Mouse (Mus musculus) CD4-positive, CD25-positive, alpha-beta regulatory T cell, adult 2 months (primary cell): ENCODE measurements around the gene Itm2c.

ENCODE experiments used
- DNase-seq: peaks from one replicate; pipeline ENCODE4 v3.0.0-alpha.2; 2012; ENCODE audit warnings: low read depth, low spot score

Itm2c gene

DNA sequence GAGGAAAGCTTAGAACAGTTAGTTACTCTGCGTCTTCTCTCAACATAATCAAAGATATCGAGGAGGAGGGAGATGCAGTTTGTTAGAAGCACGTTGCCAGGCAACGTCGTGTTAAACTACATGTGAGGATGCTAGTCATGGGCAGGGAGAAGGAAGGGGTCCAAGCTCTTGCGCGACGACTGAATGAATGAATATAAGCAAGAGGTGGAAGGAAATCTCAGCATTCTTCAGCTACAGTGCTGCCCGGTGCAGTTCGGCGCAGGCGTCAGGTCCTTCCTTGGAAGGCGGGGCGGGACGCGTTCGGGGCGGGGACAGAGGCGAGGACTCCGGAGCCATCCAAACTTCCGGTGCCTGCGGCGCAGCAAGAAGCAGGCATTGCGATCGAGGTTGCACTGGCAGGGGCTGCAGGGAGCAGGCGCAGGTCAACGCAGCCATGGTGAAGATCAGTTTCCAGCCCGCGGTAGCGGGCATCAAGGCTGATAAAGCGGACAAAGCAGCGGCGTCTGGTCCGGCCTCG, at the start of gene Itm2c:
TSS of gene Itm2c (plus strand) at position 51 of the 517 bp plus-strand sequence.
- peak; percentile 90 for DNase-seq

DNA sequence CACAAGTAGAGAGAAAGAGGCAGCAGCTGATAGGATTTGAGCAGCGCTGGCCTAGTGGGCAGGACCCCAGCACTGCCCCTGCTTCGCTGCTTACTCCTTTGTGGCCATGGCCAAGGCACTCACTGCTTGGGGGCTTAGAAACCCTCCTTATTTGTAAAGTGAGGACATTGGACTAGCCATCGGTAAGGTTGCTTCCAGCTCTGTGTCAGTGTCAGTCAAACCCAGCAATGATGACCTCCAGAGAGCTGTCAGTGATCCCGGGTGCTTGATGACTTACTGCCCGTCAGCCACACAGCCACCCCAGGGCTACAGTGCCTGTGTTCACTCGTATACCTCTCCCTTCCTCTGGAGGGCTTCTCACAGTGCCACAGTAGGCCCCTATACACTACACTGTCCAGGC, 49.1 kb upstream of the Itm2c start:
- DNase-seq, result no peak

DNA sequence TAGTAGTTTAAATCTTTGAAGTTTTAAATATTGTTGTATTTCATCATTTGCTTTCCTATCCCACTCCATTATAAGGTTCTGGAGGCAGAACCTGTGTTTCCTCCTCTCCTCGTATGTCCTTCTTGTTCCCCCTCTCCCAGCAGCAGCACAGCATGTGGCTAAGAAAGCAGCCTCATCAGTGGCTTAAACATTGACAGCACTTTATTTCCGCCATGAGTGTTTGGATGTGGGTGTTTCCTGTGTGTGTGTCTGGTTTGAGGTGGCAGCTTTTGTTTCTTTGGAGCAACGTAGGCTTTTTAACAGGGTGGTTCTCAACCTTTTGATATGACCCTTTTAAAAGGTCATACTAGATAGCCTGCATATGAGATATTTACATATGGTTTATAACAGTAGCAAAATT, 48.6 kb upstream of the Itm2c start:
- DNase-seq, result peak; percentile 41

DNA sequence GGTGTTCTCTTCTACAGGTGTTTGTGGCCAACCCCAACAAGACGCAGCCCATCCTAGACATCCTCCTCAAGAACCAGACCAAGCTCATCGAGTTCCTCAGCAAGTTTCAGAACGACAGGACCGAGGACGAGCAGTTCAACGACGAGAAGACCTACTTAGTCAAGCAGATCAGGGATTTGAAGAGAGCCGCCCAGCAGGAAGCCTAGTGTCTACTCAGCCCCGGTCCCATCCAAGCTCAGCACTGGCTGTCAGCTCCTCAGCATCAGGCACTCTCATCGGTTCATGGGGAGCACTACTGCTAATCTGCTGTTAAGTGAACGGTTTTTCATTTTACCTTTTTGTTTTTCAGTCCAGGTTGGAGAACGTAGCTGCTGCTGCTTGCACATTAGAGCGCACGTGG, 45.1 kb upstream of the Itm2c start:
- no peak for DNase-seq

DNA sequence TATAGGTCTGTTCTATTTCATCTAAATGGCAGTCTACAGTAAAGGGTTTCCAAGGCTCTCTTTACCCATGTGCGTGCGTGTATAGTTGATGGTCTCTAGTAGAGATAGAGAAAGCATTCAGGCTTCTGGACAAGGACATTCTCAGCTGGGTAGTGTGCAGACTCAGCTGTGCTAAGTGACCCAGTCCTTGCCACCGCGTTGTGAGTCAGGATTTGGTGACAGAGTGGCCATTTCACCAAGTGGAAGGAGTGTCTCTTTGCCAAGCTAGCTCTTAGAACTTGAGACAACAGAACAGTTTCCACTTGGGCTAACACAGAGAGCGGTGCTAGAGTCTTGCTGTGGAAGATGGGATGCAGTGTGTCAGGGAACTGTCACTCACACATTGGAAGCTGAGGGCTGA, 43.2 kb upstream of the Itm2c start:
- DNase-seq, result no peak

DNA sequence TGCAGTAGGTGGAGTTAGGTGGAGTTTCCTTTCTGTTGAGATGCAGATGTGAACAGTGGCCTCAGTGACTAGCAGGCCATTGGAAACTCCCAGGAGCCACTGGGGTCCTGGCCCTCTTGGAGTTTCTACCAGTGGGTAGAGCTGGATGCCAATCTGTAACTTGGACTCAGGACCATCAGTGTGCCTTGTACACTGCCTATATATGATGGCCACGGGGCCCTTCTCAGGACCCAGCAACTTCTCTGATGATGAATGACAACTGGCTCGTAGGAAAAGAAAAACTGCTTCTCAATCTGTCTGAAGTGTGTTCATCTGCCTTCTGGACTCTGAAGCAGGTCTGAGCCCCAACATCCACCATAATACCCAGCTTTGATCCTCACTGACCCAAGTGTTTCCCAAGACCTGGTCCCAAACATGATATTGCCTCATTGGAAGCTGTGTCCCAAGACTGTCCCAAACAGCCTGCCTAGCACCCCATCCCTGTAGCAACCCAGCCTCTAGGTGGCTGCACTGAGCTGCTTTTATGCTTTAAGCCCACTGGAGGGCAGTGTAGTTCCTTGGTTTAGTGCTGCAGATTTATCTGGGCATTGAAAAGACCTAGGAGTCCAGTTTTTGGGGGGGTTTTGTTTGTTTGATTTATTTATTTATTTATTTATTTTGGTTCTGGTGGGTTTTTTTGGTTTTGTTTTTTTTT, 40.9 kb upstream of the Itm2c start:
- peak; percentile 86 for DNase-seq

DNA sequence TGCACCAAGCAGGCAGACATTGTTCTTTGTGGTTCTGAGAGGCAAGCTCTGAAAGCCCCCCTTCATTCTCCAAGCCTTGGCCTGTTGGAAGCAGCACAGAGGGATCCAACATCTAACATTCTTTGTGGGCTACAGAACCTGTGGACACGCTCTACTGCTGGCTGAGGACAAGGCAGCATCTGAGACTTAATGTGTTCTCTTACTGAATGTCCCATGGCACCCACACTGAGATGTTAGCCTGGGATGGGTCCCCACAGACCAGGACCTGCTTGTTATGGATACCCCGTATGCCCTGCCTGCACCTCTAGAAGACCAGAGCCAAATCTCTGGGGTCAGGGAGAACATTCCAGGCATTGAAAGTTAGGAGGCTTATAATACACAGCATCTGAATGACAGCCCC, 40.2 kb upstream of the Itm2c start:
- DNase-seq, result no peak

DNA sequence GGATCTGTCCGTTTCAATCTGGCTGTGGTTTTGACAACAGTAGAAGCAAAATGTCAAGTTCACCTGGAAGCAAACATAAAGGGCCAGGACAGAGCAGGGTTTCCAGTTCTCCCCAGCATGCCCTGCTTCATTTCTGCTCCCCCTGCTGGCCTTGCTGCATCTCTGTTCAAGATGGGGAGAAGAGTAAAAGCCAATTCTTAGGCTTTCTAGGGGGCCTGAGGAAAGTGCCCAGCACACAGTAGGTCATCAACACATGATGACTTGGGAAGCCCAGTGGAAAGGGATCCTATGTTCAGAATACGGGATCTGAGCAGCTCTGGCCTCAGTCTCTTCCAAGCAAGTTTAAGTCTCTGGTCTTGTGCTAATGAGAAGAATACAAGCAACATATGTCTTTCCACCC, 39.6 kb upstream of the Itm2c start:
- no peak for DNase-seq

DNA sequence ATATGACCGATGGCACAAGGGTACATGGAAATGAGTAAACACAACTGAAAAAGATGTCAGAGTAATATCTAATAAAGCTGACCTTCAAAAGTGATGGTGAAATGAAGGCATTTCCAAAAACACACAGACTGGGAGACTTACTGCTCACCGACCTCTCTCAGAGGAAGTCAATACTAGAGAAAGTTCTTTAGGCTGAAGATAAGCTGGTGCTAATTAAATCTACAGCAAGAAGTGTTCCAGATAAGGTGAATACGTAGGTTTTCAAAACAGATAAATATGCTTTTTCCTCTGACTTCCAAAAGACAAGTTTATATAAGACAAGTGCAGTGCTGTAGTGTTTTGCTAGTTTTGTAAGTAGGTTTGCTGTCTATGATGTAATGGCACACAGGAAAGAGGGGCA, 37.8 kb upstream of the Itm2c start:
- DNase-seq, result no peak

DNA sequence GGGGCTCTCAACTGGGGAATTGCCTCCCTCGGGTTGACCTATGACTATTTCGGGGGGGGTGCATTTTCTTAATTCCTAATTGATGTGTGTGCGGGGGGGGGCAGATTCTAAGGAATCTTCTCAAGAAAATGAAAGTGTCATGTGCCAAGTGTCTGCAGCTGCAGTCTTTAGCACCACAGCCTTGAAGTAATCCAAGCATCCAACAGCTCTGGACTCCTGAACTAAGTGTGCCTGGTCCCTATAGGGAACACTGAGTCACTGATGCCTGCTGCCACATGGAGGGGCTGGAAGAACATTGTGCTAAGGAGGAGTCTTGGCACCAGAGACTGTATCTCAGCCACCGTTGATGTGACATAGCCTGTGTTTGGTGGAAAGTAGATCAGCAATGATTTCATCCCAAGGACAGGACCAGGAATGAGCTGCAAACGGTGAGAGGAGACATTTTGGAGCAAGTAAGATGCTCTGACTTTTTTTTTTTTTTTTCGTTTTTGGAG, 36.8 kb upstream of the Itm2c start:
- DNase-seq, result no peak

DNA sequence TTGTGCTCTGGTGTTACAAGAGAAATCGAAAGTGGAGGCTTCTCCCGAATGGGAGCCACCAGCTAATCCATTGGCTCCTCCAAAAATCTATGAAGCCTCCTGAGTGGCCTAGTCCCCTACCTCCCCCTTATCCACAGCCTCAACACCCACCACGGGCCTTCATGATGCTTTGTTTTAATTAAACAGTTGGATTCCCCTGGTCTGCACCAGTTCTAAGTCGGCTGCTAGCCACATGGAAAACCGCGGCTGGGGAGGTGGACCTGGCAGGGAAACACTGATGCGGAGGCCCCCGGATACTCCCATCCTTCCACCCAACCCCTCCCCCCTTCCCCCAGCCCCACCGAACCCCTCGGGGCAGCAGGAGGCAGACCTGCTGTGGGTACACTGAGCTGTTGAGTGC, 29.7 kb upstream of the Itm2c start:
- DNase-seq, result no peak

DNA sequence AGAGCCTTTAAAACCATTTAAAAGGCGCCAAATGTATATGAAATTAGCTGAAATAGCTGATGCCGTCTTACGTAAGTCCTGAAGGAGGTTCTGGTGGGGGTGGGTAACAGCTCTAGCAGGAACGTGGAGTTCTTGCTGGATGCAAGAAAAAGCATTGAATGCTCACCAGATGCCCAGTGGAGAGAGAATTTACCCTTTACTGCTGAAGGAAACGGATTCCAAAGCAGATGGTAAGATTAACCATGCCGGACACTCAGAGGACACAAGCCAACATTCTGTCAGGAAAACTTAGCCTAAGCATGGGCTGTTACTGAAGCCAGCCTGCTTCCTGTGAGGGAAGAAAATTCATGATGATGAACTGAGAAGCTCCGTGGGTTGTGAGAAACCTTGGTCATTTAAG, 24.1 kb upstream of the Itm2c start:
- no peak for DNase-seq

DNA sequence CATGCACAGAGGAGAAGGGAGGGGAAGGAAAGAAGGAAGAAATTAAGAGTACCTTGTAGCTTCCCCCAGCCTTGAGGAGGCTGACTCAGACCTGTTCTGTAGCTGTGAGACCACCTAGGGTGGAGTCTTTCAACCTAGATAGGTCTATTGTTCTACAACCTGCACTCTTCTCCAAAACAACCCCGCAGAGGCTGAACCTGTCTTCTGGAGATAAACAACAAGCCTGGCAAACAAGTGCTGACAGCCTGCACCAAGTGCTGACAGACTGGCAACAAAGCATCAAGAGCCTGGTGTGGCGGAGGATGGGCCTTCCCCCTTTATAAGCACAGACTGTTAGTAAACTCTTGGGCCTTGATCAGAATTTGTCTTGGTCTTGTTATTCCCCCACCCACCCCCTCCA, 23.5 kb upstream of the Itm2c start:
- no peak for DNase-seq

DNA sequence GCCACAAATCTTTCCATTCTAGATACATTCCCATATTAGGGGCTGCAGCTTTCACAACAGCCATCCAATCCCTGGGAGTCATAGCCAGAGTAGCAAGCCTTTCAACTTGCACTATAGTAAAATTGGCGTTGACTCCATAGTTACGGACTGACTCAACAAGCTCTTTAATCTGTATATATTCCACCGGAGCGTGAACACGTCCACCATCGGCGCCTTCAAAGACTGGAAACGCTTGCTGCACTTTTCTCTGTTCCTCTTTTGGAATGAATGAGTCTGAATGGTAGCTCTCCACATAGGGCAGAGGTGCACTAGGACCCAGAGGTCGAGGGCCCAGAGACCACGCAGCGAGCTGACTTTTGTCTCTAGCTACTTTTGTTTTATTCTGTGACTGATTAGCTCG, 12.1 kb upstream of the Itm2c start:
- DNase-seq, result no peak

DNA sequence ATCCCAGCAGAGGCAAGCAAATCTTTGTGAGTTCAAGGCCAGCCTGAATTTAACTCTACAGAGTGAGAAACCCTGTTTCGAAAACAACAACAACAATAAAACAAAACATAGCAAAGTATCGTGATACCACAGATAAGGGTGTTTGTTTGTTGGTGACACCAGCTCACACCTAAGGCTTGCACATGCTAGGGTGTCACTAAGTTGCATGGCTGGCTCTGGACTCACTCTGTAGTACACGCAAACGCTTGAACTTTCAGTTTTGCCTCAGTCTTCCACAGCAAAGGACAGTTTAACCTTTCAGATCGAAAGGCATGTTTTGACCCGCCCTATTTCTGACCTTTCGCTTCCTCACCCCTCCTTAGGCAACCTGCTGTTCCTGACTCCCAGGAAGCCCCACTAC, 6.9 kb upstream of the Itm2c start:
- no peak for DNase-seq

DNA sequence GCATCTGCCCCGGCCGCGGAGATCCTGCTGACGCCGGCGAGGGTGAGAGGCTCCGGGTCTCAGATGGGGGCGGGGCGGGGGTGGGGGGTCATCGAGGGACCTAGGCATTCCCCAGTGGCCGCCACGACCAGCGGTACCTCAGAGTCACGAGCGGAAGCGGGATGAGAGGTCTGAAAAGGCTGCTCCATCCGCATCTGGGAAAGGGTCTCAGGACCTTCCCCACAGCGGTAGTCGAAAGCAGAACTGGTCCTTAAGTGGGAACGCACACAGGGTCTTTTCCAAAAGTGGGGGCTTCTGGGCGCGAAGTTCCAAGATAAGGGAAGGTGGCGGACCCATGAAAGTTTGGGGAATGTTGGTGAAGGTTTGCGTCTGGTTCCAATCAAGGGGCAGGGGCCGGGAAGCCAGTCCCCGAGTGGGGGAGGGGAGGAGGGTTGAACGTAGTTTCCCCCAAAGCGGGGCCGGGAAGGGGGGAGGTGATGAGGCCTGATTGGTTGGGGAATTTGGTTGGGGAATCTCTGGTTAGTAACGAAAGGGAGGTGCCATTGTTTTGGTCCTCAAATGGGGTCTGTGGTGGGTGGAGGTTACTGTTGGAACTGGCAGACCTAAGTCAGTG, 773 bp downstream of the Itm2c start:
- peak; percentile 54 for DNase-seq

DNA sequence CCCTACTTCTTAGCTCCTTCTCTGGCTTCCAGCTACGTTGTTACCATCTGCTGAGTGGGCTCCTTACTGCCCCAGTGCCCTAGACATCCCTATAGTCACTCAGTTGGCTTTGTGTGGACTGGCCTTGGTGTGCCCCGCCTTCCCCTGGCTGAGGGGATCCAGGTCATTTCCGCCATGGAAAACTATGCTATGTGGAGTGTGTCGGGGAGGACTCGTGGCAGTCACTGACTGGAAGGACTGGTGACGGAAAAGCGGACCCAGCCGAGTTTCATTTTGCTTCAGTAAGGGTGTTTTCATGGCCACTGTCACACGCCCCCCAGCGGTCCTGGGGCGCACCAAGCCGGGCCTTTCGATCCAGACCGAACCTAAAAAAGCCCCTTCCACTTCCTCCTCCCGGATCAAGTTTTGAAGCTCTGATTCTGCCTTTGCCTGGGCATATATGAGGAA, 1.3 kb downstream of the Itm2c start:
- peak; percentile 86 for DNase-seq

DNA sequence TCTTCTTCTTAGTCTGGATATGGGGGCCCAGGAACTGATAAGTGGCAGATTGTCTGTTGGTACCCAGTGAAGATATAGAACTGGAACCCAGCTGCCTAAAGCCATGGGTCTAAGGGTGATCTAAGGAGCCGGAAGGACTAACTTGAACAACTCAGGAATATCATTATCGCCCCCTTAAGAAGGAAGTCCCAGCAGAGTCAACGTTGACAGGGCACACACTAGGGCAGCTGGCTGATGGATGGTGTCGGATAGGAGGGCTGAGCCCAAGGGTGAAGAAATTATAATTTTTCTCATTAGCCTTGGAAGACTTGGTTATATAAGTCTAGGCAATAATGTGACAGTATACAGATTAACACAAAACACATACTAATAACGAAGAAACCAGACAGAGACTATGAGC, 2.0 kb downstream of the Itm2c start:
- DNase-seq, result no peak

DNA sequence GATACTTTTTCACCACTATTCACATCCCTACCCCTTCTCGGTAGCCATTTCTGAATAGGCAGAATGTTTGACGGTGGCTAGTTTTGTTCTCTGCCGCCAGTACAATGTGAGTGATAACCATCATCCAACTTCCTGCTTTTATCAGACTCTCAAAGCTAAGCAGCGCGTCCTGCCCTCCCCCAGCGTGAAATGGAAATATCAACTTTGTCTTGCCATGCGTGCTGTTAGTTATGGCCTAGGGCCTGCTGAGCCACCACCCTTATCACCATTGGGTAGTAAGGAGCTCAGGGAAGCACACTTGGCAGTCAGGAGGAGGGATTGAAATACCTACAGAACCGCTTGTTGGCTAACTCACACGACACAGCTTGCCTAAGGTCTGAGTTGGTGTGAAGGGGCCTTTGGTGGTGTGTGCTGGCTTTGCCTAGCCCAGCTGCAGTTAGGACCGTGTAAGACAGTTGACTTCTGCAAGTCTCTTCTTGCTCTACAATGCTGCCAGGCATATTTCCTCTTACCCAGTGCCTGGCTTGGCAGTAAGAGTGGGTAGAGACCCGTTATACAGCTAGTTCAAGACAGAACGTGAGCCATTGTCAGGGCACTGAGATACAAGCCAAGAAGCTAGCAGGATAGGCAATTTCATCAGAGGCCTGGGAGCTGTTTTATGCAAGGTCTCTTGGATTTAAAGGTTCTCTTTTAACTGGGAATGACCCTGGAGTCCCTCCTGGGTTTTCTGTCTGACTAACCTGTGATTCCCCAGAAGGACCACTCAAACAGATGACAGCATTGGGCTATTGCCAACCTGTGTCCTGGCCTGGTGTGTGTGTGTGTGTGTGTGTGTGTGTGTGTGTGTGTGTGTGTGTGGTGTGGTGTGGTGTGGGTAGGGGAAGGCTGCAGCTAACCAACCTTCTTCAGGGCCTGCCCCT, 3.0 kb downstream of the Itm2c start:
- DNase-seq, result peak; percentile 81

DNA sequence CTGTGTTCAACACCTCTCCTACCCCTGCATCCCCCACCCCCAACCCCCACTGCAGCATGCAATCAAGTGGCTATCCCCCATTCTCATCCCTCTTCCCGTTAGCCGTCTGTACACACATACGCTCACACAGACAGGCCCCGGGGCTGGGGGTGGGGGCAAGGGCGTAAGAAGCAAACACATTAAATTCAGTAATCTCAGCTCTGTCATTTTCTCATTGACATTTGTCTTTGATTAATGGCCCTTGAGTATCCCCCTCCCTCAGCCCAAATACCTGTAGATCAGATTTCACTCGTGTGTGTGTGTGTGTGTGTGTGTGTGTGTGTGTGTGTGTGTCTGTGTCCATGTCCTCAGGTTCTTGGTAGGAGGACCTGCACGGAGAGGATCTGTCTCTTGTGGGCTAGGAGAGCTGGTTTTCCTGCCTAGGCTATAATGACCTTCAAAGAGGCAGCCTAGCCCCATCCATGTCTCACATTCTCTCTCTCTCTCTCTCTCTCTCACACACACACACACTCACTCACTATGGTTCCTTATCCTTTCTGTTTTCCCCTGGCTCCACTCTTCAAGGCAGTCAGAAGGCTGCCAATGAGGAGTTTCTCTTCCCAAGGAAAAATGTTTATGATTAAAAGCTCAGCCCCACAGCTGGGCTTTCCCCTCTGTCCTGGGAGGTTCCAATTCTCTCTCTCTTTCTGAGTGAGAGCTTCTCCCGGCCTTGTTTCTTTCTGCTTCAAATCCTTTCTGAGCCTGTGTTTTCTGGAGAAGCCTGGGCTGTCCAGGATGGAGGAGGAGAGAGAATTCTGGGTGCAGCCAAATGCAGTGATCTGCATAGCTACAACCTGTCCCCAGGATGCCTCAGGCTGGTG, 4.0 kb downstream of the Itm2c start:
- no peak for DNase-seq

DNA sequence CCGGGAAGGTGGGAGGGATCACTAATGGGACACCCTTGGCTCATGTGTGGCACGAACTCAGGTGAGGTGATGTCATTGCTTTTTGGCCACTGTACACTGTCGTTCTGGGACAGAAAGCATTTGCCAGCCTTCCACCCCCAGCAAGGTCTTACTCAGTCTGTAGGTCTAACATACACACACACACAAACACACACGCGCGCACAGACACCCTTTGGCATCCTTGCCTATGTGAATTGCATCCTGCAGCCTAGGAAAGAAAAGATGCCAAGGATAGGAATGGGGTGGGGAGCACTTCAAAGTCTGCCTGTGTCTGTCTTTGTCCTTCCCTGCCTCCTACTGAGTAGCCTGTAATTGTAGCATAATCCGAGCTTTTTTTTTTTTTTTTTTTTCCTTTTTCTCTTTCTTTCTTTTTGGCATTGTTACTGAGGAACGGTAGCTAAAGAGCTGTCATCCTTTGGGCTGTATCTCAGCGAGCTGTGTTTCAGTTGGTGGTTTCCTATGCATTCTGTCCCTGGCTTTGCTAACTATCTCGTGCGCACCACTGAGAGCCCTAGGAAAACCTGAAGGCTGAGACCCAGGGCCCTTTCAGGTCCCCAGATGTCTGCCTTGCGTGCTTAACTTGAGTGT, 4.8 kb downstream of the Itm2c start:
- DNase-seq, result no peak
